Mouse (Mus musculus) embryonic stem cell, embryonic (primary cell): ENCODE measurements around the gene Atad1.
"Not testable (repeated sequence)": the region's sequence is repeated elsewhere in the genome, so short reads cannot be mapped to it uniquely, and the experiment has no call there.

Experiments used
- CTCF ChIA-PET, 4 experiments: fragments of 300-600 bp in 2 of 4; fragments of 350-600 bp in 2 of 4; sonication (Branson Sonifier 250); formaldehyde crosslinking; loops; one replicate each; lab custom pipeline; 2022; ENCODE audit warnings: inconsistent platforms in 2 of 4; lab: Charles Lee
- POLR2A ChIA-PET, 4 experiments: fragments of 300-600 bp in 2 of 4; fragments of 350-600 bp in 2 of 4; sonication (Branson Sonifier 250); formaldehyde crosslinking; loops; one replicate each; lab custom pipeline; 2022; ENCODE audit warnings: antibody characterized with exemption in 4 of 4, inconsistent platforms in 1 of 4; lab: Charles Lee

Atad1 gene

DNA sequence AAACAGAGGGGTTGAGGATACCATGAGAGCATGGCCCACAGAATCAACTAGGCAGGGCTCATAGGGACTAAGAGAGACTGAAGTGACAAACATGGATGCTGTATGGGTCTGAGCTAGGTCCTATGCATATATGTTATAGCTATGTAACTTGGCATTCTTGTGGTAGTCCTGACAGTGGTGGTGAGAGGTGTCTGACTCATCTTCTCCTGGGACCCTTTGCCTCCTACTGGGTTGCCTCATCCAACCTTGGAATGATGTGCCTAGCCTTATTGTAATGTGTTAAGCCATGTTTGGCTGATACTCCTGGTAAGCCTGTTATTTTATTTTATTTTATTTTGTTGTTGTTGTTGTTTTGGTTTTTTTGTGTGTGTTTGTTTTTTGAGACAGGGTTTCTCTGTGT, 23.9 kb downstream of the Atad1 start:
- CTCF ChIA-PET, result interaction anchor here in 3 of 4 experiments (0.5 to 1.6 kb wide), 6 partner anchors 11 to 651 kb away, joined by 3 to 14 read pairs (median 4); no protein-coding TSS in a partner anchor

GRCm38 (mm10) chr19:32715201-32715600, 24.4 kb downstream of the Atad1 start:
- ChIA-PET CTCF (interaction anchor here in 3 of 4 experiments (0.9 to 1.6 kb wide), 6 partner anchors 12 to 651 kb away, joined by 3 to 14 read pairs (median 4); no protein-coding TSS in a partner anchor), POLR2A (interaction anchor here in 2 of 4 experiments (0.9 to 2.9 kb wide), 5 partner anchors 11 to 512 kb away, joined by 3 to 16 read pairs (median 3); partner anchors contain the start of gene Pten (in 1 of the 2))

More for the DNA sequence above, 23.9 kb downstream of the Atad1 start:
- POLR2A ChIA-PET, result interaction anchor here in 2 of 4 experiments (0.9 to 2.9 kb wide), 5 partner anchors 11 to 512 kb away, joined by 3 to 16 read pairs (median 3); partner anchors contain the start of gene Pten (in 1 of the 2)

- POLR2A ChIA-PET, result interaction anchor here in 2 of 4 experiments (1.6 to 2.9 kb wide), 5 partner anchors 13 to 74 kb away, joined by 3 to 38 read pairs (median 10); partner anchors contain the start of gene Pten (in 2 of the 2)
- CTCF ChIA-PET, result interaction anchor here in 2 of 4 experiments (0.6 to 1.8 kb wide), 2 partner anchors 42 to 516 kb away, joined by 4 to 5 read pairs; no protein-coding TSS in a partner anchor
Measured at GRCm38 (mm10) chr19:32713471-32713870, 26.1 kb downstream of the Atad1 start.

DNA sequence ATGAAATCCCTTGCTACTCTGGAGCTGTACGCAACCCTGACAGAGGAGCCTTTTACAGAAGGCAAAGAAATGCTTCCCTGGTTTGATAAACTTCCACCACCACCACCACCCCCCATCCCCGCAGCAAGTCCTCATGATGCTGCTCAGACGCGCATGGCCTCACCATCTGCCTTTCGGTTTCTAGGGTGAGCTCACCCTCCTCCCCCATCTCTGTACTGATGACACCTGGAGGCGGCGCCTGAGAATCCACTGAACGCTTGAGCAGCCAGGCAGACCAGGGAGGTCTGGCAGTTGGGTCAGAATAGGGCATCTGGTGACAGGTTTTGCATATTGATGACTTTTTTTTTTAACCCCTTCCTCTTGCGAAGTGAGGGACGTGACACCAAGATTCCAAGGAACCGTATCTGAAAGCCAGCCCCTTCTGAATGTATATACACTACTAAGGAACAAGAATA, 27.0 kb downstream of the Atad1 start:
- CTCF ChIA-PET, result interaction anchor here (0.5 to 1.8 kb wide), 14 partner anchors 11 to 1648 kb away, joined by 3 to 6 read pairs (median 3); no protein-coding TSS in a partner anchor
- POLR2A ChIA-PET, result interaction anchor here (0.5 to 2.1 kb wide), 24 partner anchors 9 to 740 kb away, joined by 3 to 38 read pairs (median 3); partner anchors contain the start of gene Pten (in 4 of the 4)

GRCm38 (mm10) chr19:32711761-32712541, 27.6 kb downstream of the Atad1 start:
- ChIA-PET POLR2A (interaction anchor here (0.6 to 4.0 kb wide), 24 partner anchors 10 to 739 kb away, joined by 3 to 38 read pairs (median 4); partner anchors contain the start of gene Pten (in 4 of the 4)), CTCF (interaction anchor here (0.6 to 1.8 kb wide), 12 partner anchors 11 to 1647 kb away, joined by 3 to 6 read pairs (median 3); no protein-coding TSS in a partner anchor)

DNA sequence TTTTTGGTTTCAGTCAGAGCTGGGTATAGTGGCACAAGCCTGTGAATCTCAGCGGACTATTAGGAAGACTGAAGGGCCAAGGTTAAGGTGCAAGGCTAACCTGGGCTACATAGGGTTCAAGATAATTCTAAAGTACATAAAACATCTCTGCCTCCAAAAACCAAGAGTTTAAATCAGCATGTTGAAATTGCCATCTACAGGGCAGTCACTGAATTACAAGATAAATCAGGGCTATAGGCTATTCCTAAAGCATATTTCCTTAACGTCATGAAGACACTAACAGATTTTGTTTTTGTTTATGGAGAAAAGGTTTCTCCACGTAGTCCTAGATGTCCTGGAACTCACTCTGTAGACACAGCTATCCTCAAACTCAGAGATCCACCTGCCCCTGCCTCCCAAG, 29.3 kb downstream of the Atad1 start:
- CTCF ChIA-PET, result no interaction called here
- POLR2A ChIA-PET, result interaction anchor here in 3 of 4 experiments (0.5 to 4.0 kb wide), 11 partner anchors 10 to 246 kb away, joined by 3 to 19 read pairs (median 4); partner anchors contain the start of gene Pten (in 2 of the 3)

DNA sequence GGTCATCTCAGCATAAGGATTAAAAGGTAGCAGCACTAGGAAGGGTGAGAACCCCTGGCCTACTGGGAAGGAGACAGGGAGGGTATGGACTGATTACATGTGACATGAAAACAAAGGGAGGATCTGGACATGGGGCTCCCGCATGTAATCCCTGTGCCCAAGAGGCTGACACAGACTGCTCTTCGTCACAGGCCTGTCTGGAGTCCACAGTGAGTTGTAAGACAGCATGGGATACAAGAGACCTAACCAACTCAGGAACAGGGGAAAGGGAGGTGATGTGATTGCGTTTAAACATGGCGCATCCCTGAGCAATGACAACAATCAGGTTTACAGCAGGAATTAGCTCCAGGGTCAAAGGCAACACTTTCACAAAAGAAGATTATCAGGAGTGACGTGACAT, 30.6 kb downstream of the Atad1 start:
- ChIA-PET CTCF (interaction anchor here in 1 of 4 experiments (0.7 kb wide), 1 partner anchor 46 kb away, joined by 3 read pairs; no protein-coding TSS in a partner anchor), POLR2A (interaction anchor here in 3 of 4 experiments (1.2 to 4.0 kb wide), 5 partner anchors 12 to 47 kb away, joined by 3 to 19 read pairs (median 4); partner anchors contain the start of gene Pten (in 1 of the 3))

DNA sequence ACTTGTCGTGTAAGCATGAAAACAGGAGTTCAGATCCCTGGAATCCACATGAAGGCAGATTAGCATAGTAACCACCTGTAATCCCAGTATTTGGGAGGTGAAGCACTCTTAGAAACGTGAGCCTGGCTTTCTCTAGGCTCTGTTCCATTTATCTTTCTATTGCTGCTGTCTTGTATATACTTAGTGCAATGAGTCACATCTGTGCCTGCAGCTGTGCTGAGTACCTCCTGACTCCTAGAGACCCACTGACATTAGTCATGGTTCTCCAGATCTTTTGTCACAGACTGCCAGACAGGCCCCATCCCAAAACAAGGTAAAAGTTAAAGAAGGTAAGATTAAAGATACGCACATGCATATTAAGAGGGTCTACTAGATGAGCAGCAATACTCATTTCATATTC, 37.4 kb downstream of the Atad1 start:
- POLR2A ChIA-PET, result interaction anchor here in 3 of 4 experiments (0.6 to 0.7 kb wide), 3 partner anchors 91 to 442 kb away, joined by 3 to 4 read pairs (median 3); no protein-coding TSS in a partner anchor
- CTCF ChIA-PET, result no interaction called here

- POLR2A ChIA-PET, result interaction anchor here in 1 of 4 experiments (0.6 to 2.3 kb wide), 3 partner anchors 12 to 433 kb away, joined by 3 to 7 read pairs (median 4); no protein-coding TSS in a partner anchor
- CTCF ChIA-PET, result no interaction called here
Measured at GRCm38 (mm10) chr19:32696674-32697073, 42.9 kb downstream of the Atad1 start.

GRCm38 (mm10) chr19:32689724-32690123, 49.9 kb downstream of the Atad1 start:
- CTCF ChIA-PET, result interaction anchor here in 1 of 4 experiments (0.8 kb wide), 1 partner anchor 66 kb away, joined by 7 read pairs; no protein-coding TSS in a partner anchor

GRCm38 (mm10) chr19:32688227-32688626, 51.4 kb downstream of the Atad1 start:
- POLR2A ChIA-PET, result not testable (repeated sequence)
- CTCF ChIA-PET, result interaction anchor here in 2 of 4 experiments (0.6 kb wide), 2 partner anchors 154 to 181 kb away, joined by 3 read pairs; no protein-coding TSS in a partner anchor

More at GRCm38 (mm10) chr19:32689724-32690123, 49.9 kb downstream of the Atad1 start:
- POLR2A ChIA-PET, result interaction anchor here in 1 of 4 experiments (1.3 kb wide), 1 partner anchor 12 kb away, joined by 3 read pairs; no protein-coding TSS in a partner anchor

- ChIA-PET CTCF (no interaction called here), POLR2A (no interaction called here)
Measured at GRCm38 (mm10) chr19:32687721-32688120, 51.9 kb downstream of the Atad1 start.

GRCm38 (mm10) chr19:32683081-32683480, 56.5 kb downstream of the Atad1 start:
- POLR2A ChIA-PET, result no interaction called here
- CTCF ChIA-PET, result interaction anchor here in 1 of 4 experiments (0.6 kb wide), 1 partner anchor 75 kb away, joined by 3 read pairs; no protein-coding TSS in a partner anchor

DNA sequence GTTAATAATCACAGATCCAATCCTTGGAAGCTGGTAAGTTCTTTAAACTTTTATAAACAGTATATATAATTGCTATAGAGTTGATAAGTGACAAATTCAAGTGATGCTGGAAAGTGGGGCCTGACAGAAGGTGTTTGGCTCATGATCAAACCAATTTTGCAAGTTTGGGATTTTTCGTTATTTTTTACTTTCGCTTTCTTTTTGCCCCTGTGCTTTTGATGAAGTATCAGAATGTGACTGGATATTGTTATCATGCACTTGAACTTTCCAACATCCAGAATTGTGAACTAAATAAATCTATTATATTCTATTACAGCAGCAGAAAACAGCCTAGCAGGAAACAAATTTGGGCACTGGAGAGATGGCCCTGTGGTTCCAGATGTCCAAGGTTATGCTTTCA, 58.7 kb downstream of the Atad1 start:
- POLR2A ChIA-PET, result interaction anchor here in 1 of 4 experiments (1.5 kb wide), 1 partner anchor 32 kb away, joined by 3 read pairs; no protein-coding TSS in a partner anchor
- CTCF ChIA-PET, result no interaction called here

DNA sequence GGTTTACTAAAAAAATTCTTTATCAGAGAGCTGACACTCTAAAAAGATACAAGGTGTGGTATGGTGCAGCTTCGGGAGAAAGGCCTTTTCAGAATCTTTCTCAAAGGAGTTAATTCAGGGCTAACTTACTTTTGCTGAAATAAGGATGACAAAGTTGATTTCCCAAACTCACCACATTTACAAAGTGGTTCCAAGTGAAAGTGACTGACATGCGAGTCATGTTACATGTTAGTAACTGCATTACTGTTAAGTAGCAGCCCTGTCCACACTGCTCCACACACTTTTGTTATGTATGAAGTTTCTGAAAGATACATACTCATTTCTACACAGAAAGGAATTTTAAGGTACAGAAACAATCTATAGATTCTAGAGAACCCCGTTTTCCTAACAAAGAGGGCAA, 63.8 kb downstream of the Atad1 start:
- ChIA-PET POLR2A (interaction anchor here in 1 of 4 experiments (2.5 kb wide), 1 partner anchor 10 kb away, joined by 8 read pairs; no protein-coding TSS in a partner anchor), CTCF (interaction anchor here in 1 of 4 experiments (0.7 kb wide), 1 partner anchor 91 kb away, joined by 3 read pairs; no protein-coding TSS in a partner anchor)

GRCm38 (mm10) chr19:32667830-32668229, 71.8 kb downstream of the Atad1 start:
- CTCF ChIA-PET, result interaction anchor here in 1 of 4 experiments (0.7 kb wide), 1 partner anchor 638 kb away, joined by 3 read pairs; no protein-coding TSS in a partner anchor

GRCm38 (mm10) chr19:32665243-32665642, 74.3 kb downstream of the Atad1 start:
- ChIA-PET POLR2A (interaction anchor here in 1 of 4 experiments (1.6 kb wide), 1 partner anchor 12 kb away, joined by 4 read pairs; no protein-coding TSS in a partner anchor), CTCF (interaction anchor here in 2 of 4 experiments (0.6 to 0.9 kb wide), 2 partner anchors 20 to 919 kb away, joined by 3 to 4 read pairs; no protein-coding TSS in a partner anchor)

More at GRCm38 (mm10) chr19:32667830-32668229, 71.8 kb downstream of the Atad1 start:
- POLR2A ChIA-PET, result not testable (repeated sequence)
